Mouse (Mus musculus) spleen, embryonic (tissue): ENCODE measurements around the gene Gjc2.
"Not testable (repeated sequence)": the region's sequence is repeated elsewhere in the genome, so short reads cannot be mapped to it uniquely, and the experiment has no call there.

Experiments
- CTCF ChIA-PET: fragments of 350-600 bp; sonication (Branson Sonifier 250); formaldehyde crosslinking; loops from one replicate; lab custom pipeline; 2022; lab: Charles Lee

The Gjc2 gene

DNA sequence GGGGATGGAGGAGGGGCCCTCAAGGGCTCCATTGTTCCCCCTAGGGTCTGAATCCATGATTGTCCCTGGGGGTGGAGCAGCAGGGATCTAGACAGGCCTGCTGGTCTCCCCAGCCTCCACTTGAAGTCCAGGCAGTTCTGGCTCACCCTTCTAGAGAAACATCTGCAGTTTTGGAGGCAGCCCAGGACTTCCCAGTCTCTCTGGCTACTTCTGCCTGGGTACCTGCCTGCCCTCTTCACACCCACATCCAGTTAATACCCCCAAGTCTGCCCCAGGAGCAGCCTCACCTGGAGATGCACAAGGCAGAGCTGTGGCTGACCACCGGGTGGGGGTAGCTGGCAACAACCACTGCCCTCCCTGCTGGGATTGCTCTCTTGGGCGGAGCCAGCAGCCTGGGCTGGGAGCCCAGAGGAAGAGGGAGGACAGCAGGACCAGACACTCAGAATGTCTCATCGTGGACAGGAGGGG is at the start of gene Gjc2:
Gene Gjc2, minus strand, starts transcription at position 350 of the 468 bp plus-strand sequence.
- CTCF ChIA-PET = no interaction called here

GRCm38 (mm10) chr11:59232797-59233196 is 49.8 kb upstream of the Gjc2 start:
- CTCF ChIA-PET = interaction anchor here (0.7 kb wide), 1 partner anchor 1075 kb away, joined by 6 read pairs; no protein-coding TSS in a partner anchor

- CTCF ChIA-PET = no interaction called here
Observed at GRCm38 (mm10) chr11:59230144-59230760, 47.2 kb upstream of the Gjc2 start.

DNA sequence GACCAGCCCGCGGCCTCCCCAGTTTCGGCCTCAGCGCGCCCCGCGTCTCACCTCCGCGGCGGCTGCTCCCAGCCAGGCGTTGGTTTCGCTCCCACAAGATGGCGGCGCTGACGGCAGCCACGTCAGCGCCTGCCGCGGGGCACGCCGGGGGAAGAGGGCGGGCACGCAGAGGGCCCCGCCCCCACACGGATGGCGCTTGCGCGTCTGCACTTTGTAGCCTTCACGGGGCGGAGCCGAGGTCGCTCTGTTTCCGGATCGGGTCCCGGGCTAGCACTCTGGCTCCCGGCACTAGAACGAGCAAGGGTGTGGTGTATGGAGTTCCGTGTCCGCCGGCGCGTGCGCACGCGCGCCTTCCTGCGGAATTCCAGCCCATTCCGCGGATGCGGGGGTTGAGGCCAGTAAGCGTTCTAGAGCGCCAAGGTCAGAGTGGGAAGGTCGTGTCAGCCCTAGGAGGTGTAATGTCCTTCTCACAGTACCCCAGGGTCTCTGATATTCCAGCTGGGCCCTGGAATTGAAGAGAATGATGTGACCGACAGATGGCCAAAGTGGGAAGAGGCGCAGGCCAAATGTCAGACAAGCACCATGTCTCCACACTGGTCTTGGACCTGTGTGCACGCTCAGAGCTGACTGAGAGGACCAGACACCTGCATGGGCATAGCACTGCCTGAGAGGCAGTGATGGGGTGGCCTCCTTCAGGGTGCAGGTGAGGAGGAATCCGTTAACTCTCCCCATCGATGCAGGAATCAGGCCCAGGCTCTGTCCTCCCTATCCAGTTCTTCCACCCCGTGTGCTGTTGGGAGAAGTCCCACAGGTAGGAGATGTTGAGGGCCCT is 45.3 kb upstream of the Gjc2 start, which contains the start of gene Arf1:
Gene Arf1, minus strand, starts transcription at position 149 of the 832 bp plus-strand sequence.
- CTCF ChIA-PET = no interaction called here

- CTCF ChIA-PET = no interaction called here
Observed at GRCm38 (mm10) chr11:59227604-59228121, 44.6 kb upstream of the Gjc2 start.

- CTCF ChIA-PET = no interaction called here
Observed at GRCm38 (mm10) chr11:59226787-59227603, 44.0 kb upstream of the Gjc2 start.

GRCm38 (mm10) chr11:59226251-59226650 is 43.2 kb upstream of the Gjc2 start:
- CTCF ChIA-PET = no interaction called here

DNA sequence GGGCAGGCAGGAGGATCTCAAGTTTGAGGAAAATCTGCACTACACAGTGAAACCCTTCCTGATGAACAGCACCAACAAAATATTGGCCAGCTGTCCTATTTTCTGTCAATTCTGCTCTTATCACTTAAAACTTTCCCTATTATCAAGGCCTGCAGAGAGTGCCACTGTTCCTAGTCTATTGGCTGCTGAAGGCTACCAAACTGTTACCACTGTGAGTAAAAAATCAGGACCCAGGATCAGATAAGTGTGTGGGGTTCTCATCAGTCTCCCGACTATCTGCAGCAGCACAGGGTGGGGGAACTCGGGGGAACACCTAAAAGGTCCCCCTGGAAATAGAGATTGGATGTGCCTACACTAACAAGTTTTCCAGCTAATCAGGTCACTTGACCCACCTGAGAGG is 42.2 kb upstream of the Gjc2 start:
- CTCF ChIA-PET = no interaction called here

- CTCF ChIA-PET = interaction anchor here (1.3 kb wide), 1 partner anchor 15 kb away, joined by 5 read pairs; no protein-coding TSS in a partner anchor
Observed at GRCm38 (mm10) chr11:59224470-59224869, 41.5 kb upstream of the Gjc2 start.

- CTCF ChIA-PET = interaction anchor here (1.3 kb wide), 1 partner anchor 14 kb away, joined by 5 read pairs; no protein-coding TSS in a partner anchor
Observed at GRCm38 (mm10) chr11:59224025-59224424, 41.0 kb upstream of the Gjc2 start.

GRCm38 (mm10) chr11:59222306-59222705 is 39.3 kb upstream of the Gjc2 start:
- CTCF ChIA-PET = interaction anchor here (0.6 kb wide), 1 partner anchor 169 kb away, joined by 3 read pairs; no protein-coding TSS in a partner anchor

GRCm38 (mm10) chr11:59221604-59222003 is 38.6 kb upstream of the Gjc2 start:
- CTCF ChIA-PET = interaction anchor here (0.6 kb wide), 1 partner anchor 169 kb away, joined by 3 read pairs; no protein-coding TSS in a partner anchor

DNA sequence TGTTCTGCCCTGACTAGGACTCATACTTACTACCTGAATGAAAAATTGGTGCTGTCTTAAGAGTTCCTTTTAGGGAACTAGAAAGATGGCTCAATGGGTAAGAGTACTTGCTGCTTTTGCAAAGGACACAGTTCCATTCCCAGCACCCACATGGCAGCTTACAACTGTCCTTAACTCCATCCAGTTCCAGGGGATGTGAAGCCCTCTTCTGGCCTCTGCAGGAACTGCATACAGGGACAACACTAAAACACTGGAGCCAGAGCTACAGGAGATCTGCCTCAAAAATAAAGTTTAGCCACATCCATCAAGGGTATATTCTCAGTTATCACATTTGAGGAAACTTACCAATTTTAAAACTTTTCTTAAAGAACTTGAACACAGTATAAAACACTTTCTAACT is 36.1 kb upstream of the Gjc2 start:
- CTCF ChIA-PET = interaction anchor here (0.6 to 1.4 kb wide), 2 partner anchors 9 to 1420 kb away, joined by 3 to 4 read pairs; no protein-coding TSS in a partner anchor

DNA sequence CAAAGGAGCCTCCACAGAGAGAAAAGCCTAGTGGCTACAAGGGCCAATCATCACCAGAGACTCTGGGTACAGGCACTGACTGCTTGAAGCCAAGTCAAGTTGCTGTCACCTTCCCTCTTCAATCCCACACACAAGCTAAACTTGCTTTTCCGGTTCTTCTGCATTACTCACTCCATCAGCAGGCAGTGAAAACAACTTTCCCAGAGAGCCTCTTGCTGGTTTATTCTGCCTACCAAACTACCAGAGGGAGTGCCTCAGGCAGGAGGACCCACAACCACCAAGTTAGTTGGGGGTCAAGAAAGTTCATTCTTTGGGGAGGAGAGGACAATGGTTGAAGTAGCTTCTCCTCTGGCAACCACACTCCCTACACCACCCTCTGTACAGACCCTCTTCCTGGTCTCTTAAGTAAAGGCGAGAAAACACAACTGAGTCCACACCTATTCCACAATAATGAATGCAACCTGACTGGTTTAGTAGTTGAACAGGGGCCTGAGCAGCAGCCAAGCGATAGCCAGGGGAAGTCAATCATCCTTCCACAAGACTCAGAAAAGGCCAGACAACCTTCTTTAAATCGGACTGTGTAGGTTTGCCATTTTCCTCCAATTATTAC is 35.5 kb upstream of the Gjc2 start:
- CTCF ChIA-PET = interaction anchor here (1.4 kb wide), 1 partner anchor 9 kb away, joined by 3 read pairs; no protein-coding TSS in a partner anchor

- CTCF ChIA-PET = interaction anchor here (1.8 kb wide), 1 partner anchor 52 kb away, joined by 4 read pairs; no protein-coding TSS in a partner anchor
Observed at GRCm38 (mm10) chr11:59216955-59217354, 33.9 kb upstream of the Gjc2 start.

DNA sequence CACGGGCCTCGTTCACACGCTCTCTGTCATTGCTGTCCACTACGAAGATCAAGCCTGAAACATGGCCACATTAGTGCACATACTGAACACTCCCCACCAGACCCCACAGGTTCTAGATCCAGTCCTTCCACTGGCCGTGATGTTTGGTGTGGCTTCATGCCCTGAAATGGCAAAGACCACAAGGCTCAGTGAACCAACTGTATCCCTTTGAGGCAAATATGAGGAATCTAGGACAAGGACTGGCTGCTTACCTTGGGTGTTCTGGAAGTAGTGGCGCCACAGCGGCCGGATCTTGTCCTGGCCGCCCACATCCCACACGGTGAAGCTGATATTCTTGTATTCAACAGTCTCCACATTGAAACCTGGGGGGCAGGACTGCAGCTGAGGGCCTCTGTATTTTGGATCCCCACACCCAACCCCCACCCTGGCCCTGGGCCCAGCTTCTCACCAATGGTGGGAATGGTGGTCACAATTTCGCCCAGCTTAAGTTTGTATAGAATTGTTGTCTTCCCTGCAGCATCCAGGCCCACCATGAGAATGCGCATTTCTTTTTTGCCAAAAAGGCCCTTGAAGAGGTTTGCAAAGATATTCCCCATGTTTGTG is 30.0 kb upstream of the Gjc2 start:
- CTCF ChIA-PET = no interaction called here

- CTCF ChIA-PET = not testable (repeated sequence)
Observed at GRCm38 (mm10) chr11:59212320-59212719, 29.3 kb upstream of the Gjc2 start.

DNA sequence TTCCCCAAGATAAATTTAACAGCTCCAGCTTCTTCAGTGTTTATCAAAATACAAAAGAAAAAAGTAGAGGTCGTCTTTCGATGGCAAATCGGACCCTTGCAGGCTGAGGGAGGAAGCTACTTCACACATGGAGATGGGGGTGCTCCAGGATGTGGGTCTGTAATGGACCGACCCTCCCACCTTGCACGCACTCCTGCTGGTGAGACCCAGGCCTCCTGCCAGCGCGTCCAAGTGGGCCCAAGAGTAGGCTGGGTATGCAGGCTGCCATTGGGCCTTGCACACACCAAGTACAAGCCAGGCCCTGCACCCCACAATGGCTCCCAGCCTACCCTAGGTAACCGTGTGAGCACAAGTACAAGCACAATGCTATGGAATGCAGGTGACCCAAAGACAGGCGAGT is 28.5 kb upstream of the Gjc2 start:
- CTCF ChIA-PET = not testable (repeated sequence)

GRCm38 (mm10) chr11:59210020-59210419 is 27.0 kb upstream of the Gjc2 start:
- CTCF ChIA-PET = interaction anchor here (0.8 to 1.6 kb wide), 2 partner anchors 9 to 14 kb away, joined by 3 to 5 read pairs; no protein-coding TSS in a partner anchor

GRCm38 (mm10) chr11:59209580-59209979 is 26.6 kb upstream of the Gjc2 start:
- CTCF ChIA-PET = interaction anchor here (0.8 to 1.6 kb wide), 2 partner anchors 10 to 15 kb away, joined by 3 to 5 read pairs; no protein-coding TSS in a partner anchor
